Mouse (Mus musculus) kidney, adult 2 months (tissue): ENCODE measurements around the gene Zfp526.

Experiments used
- CTCF ChIP-seq: fragments of 200-500 bp; conservative IDR thresholded peaks from 2 replicates; pipeline ENCODE4 v1.5.1; 2011; ENCODE audit warnings: low read depth, mild to moderate bottlenecking, control low read depth, low read length, moderate library complexity, mixed read lengths; ENCODE audit not compliant: insufficient read depth, insufficient read length
- POLR2A ChIP-seq: fragments of 200-500 bp; IDR thresholded peaks from one replicate; pipeline ENCODE4 v1.6.1; 2011; ENCODE audit warnings: low read depth, low read length, control low read depth

DNA sequence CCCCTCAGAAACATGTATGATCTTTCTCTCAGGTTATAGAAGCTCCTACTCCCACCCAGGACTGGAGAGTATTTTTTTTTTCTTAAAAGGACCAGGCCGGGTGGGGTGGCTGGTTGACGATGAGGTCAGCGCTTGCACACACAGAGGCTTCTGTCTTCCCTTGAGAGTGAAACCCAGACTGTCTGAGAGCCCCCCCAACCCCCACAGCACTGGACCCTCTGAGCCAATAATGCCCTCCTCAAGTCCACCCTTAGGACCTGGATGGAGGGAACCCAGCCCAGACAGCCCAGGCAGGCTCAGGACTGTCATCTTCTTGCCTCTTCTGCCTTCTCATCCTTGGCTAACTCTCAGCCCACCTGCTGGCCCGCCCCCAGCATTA, 25.5 kb downstream of the Zfp526 start:
- no peak for TF ChIP-seq CTCF
- TF ChIP-seq POLR2A, result no peak
